Mouse (Mus musculus): ENCODE results near the gene Kmt2e.

Kmt2e gene

GRCm38 (mm10) chr5:23433720-23434597, at the start of gene Kmt2e:
TSS of gene Kmt2e (plus strand) at chr5:23434441.
- DNase-seq = peak; percentile 93

GRCm38 (mm10) chr5:23385136-23385535, 49.1 kb upstream of the Kmt2e start:
- no peak for DNase-seq

GRCm38 (mm10) chr5:23385763-23386217, 48.5 kb upstream of the Kmt2e start:
- DNase-seq = no peak

GRCm38 (mm10) chr5:23386562-23387312, 47.5 kb upstream of the Kmt2e start:
- peak; percentile 92 for DNase-seq

GRCm38 (mm10) chr5:23387313-23387666, 47.0 kb upstream of the Kmt2e start:
- DNase-seq = no peak

GRCm38 (mm10) chr5:23388091-23388490, 46.1 kb upstream of the Kmt2e start:
- DNase-seq = no peak

GRCm38 (mm10) chr5:23389601-23390305, 44.5 kb upstream of the Kmt2e start:
- DNase-seq = no peak

- DNase-seq = no peak
These were observed 42.5 kb upstream of the Kmt2e start for GRCm38 (mm10) chr5:23391714-23392113.

GRCm38 (mm10) chr5:23393870-23394269, 40.4 kb upstream of the Kmt2e start:
- no peak for DNase-seq

GRCm38 (mm10) chr5:23394366-23395145, 39.7 kb upstream of the Kmt2e start:
- DNase-seq = no peak

- no peak for DNase-seq
These were observed 38.5 kb upstream of the Kmt2e start for GRCm38 (mm10) chr5:23395721-23396120.

- DNase-seq = no peak
These were observed 37.5 kb upstream of the Kmt2e start for GRCm38 (mm10) chr5:23396756-23397155.

- no peak for DNase-seq
These were observed 34.1 kb upstream of the Kmt2e start for GRCm38 (mm10) chr5:23400156-23400555.

GRCm38 (mm10) chr5:23400868-23401267, 33.4 kb upstream of the Kmt2e start:
- DNase-seq = no peak

GRCm38 (mm10) chr5:23401368-23401767, 32.9 kb upstream of the Kmt2e start:
- DNase-seq = no peak

GRCm38 (mm10) chr5:23401999-23402398, 32.2 kb upstream of the Kmt2e start:
- DNase-seq = no peak

GRCm38 (mm10) chr5:23403161-23403560, 31.1 kb upstream of the Kmt2e start:
- DNase-seq = no peak

GRCm38 (mm10) chr5:23405666-23406404, 28.4 kb upstream of the Kmt2e start:
- DNase-seq = no peak

- DNase-seq = no peak
These were observed 27.9 kb upstream of the Kmt2e start for GRCm38 (mm10) chr5:23406405-23406745.

GRCm38 (mm10) chr5:23408106-23408505, 26.1 kb upstream of the Kmt2e start:
- no peak for DNase-seq

- no peak for DNase-seq
These were observed 24.1 kb upstream of the Kmt2e start for GRCm38 (mm10) chr5:23410040-23410717.

Data from embryo, embryonic 11 days (tissue).